ENCODE assay signal across 13 mouse cellular contexts in the genomic region with DNA sequence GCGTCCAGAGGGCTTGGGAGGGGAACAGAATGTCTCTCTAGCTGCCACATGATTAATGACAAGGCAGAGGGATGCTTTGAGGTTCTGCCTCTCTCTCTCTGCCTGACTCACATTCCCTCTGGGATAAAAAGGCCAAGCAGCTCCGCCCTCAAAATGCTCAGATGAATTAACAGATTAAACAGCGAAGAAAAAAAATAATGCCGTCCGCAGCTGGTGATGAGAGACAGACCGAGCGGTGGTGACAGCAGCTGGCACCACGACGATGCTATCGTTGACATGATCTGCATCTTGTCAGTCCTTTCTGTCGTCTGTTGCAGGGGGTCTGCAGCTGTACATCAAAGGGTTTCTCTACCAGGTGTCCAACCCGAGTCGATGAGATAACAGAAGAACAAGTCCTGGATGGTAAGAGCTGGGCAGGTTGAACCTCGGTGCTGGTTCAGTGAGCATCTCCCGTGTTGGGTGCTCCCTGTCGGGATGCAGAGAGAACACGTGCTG.
A peak's percentile ranks its signal among the peaks of the same experiment; 100 is the strongest.
DNase-seq lines count a peak whose midpoint lies in the region; ATAC-seq lines count a peak whose summit lies in the region.
"Had no signal": no experiment of that assay in that cellular context is flagged by ENCODE, and none has a peak within 500 bp of the region (broad histone marks: within the 10 kb centered on the region; RNA-seq: fewer than 3 reads in every experiment).

No protein-coding gene starts in this region.

- H3K4me1 ChIP-seq in hindbrain, embryonic 13.5 days (replicated peaks), result peaks cover 16% of the 10 kb centered on the region

- peak overlapping the region; percentile 51 for H3K9ac ChIP-seq in hindbrain, embryonic 13.5 days
- H3K9ac ChIP-seq: liver, embryonic 14.5 days had no signal

- H3K9me3 ChIP-seq in hindbrain, embryonic 13.5 days, result no peaks in the 10 kb centered on the region

- peak; percentile 35 for DNase-seq in adrenal gland, adult 2 months
- DNase-seq in adrenal gland, postnatal 25 days, result no peak
- DNase-seq in lung, postnatal 36 days, result peak; percentile 41
- DNase-seq in lung, postnatal 25 days (ENCODE audit: low spot score), result no peak
- DNase-seq in retina, embryonic 14.5 days (ENCODE audit: low spot score), result peak; percentile 57
- DNase-seq: cerebellum, adult 8-10 months; heart, adult 2 months; kidney, adult 2 months; layer of hippocampus, postnatal 36 days had no signal

- 0 out of 2 replicates have a peak, but pooled peaks cover 16% of the 10 kb centered on the region for H3K27me3 ChIP-seq in hindbrain, embryonic 13.5 days

- H3K4me3 ChIP-seq in hindbrain, embryonic 13.5 days, result 0 out of 2 replicates have a peak overlapping the region, but pooled peaks have one; percentile 9
- H3K4me3 ChIP-seq: heart, adult 2 months had no signal

- no peaks in the 10 kb centered on the region for H3K36me3 ChIP-seq in hindbrain, embryonic 13.5 days

- ATAC-seq in hindbrain, embryonic 13.5 days (ENCODE audit: low FRiP score), result peak; percentile 58
- no peak for ATAC-seq in granulocyte monocyte progenitor cell, adult 5-6 weeks (replicated peaks; ENCODE audit: poor library complexity, severe bottlenecking)
- no peak for ATAC-seq in megakaryocyte, adult 5-6 weeks (ENCODE audit: poor library complexity, severe bottlenecking)

- peak overlapping the region; percentile 42 for H3K4me2 ChIP-seq in hindbrain, embryonic 13.5 days

- H3K27ac ChIP-seq in hindbrain, embryonic 13.5 days, result peak overlapping the region; percentile 30; the same call in 1 of the 2 replicates
- H3K27ac ChIP-seq: liver, embryonic 14.5 days had no signal

- WGBS in hindbrain, embryonic 13.5 days, result 31% methylated on average over 17 of the region's 17 CpGs

Comparison
In these comparisons a context has a peak if more than half of its experiments do, and no peak if none do; other contexts are left out.
1. DNase-seq: peak in adrenal gland, adult 2 months (single experiment), lung, postnatal 36 days (single experiment) and retina, embryonic 14.5 days (single experiment); none in adrenal gland, postnatal 25 days (single experiment) and lung, postnatal 25 days (single experiment).